Mouse (Mus musculus) small intestine, adult 2 months (tissue): ENCODE measurements around the gene Heatr1.

ENCODE experiments used
- CTCF ChIP-seq: fragments of 200-500 bp; IDR thresholded peaks from 2 replicates; pipeline ENCODE4 v1.5.1; 2012; ENCODE audit warnings: low read depth, mild to moderate bottlenecking, control low read depth, inconsistent platforms, low read length, moderate library complexity, mixed read lengths; ENCODE audit not compliant: insufficient replicate concordance, insufficient read length; ENCODE audit errors: extremely low read depth
- POLR2A ChIP-seq: fragments of 200-500 bp; IDR thresholded peaks from 2 replicates; pipeline ENCODE4 v1.6.1; 2012; ENCODE audit warnings: low read depth, mild to moderate bottlenecking, control low read depth, inconsistent platforms, low read length, moderate library complexity

DNA sequence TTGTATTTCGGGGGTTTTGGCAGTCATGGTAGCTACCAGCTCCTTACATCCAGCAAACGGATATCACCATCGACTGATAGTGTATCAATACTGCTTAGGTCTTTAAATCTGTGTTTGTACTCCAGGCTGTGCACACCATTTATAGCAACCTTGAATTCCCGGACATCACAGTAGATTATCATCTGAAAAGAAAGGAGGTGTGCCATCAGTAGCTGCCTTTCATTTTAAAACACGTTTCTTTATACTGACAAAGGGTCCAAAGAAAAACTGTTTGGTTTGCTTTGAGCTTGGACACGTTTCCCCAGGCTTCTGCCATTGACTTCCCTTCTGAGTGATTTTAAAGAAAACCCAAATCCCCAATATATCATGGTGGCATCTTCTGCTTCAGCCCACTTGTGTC, 46.0 kb downstream of the Heatr1 start:
- TF ChIP-seq CTCF (no peak), POLR2A (no peak)
